Mouse (Mus musculus) limb, embryonic 11.5 days (tissue): ENCODE data around the gene Rgs3. TPM values are rescaled to one million over a fixed set of nuclear protein-coding genes. Genes with fewer than 3 reads are reported as not detected.

Source experiments
- ATAC-seq: fragments of 200-750 bp; cut with Nextera tagmentation; 2 replicates; pipeline ENCODE4 v1.8.0; 2017; ENCODE audit warnings: low read depth; ENCODE audit not compliant: insufficient number of reproducible peaks, low FRiP score, low TSS enrichment
- DNase-seq: peaks from one replicate; pipeline ENCODE4 v3.0.0-alpha.2; 2015; ENCODE audit warnings: low spot score
- H3K27ac ChIP-seq: fragments of 300-500 bp; sonication (generic); replicated peaks from 2 replicates; pipeline ENCODE4 v1.5.1; 2014; ENCODE audit warnings: low read depth, mild to moderate bottlenecking, low read length
- H3K27me3 ChIP-seq: fragments of 300-500 bp; sonication (generic); 2 replicates; pipeline ENCODE4 v1.6.1; 2014; ENCODE audit warnings: mild to moderate bottlenecking, low read length, mixed read lengths; ENCODE audit not compliant: control insufficient read depth, insufficient read depth
- H3K36me3 ChIP-seq: fragments of 300-500 bp; sonication (generic); 2 replicates; pipeline ENCODE4 v1.6.1; 2014; ENCODE audit warnings: mild to moderate bottlenecking, low read length, moderate library complexity, mixed read lengths; ENCODE audit not compliant: control insufficient read depth, insufficient read depth
- H3K4me1 ChIP-seq: fragments of 300-500 bp; sonication (generic); 2 replicates; pipeline ENCODE4 v1.6.1; 2014; ENCODE audit warnings: low read length, mixed read lengths; ENCODE audit not compliant: control insufficient read depth, insufficient read depth
- H3K4me2 ChIP-seq: fragments of 300-500 bp; sonication (generic); 2 replicates; pipeline ENCODE4 v1.6.1; 2014; ENCODE audit warnings: low read depth, mild to moderate bottlenecking, moderate library complexity; ENCODE audit not compliant: severe bottlenecking
- H3K4me3 ChIP-seq: fragments of 300-500 bp; sonication (generic); 2 replicates; pipeline ENCODE4 v1.5.1; 2014; ENCODE audit warnings: low read depth, low read length
- H3K9ac ChIP-seq: fragments of 300-500 bp; sonication (generic); 2 replicates; pipeline ENCODE4 v1.6.1; 2014; ENCODE audit warnings: mild to moderate bottlenecking, low read length
- H3K9me3 ChIP-seq: fragments of 300-500 bp; sonication (generic); 2 replicates; pipeline ENCODE4 v1.6.1; 2016; ENCODE audit warnings: low read length; ENCODE audit not compliant: control insufficient read depth
- WGBS: fragments of 180-500 bp; shearing (Covaris S2); extraction: QIAGEN DNeasy Blood & Tissue Kit; methylation state at CpG from one replicate; pipeline ENCODE4 v1.1.7; 2014; 5-methylcytosine and 5-hydroxymethylcytosine counted together
- polyA plus RNA-seq: library from polyadenylated mRNA; unstranded; fragments of >200 nt; fragmentation: Nextera tagmentation; extraction: Ambion mirVana; gene quantifications from 2 replicates; pipeline ENCODE4 v1.2.1, GENCODE M21; 2014

Rgs3 gene
- polyA plus RNA-seq, 1 experiment from 2014 or later = 22.9 TPM

DNA sequence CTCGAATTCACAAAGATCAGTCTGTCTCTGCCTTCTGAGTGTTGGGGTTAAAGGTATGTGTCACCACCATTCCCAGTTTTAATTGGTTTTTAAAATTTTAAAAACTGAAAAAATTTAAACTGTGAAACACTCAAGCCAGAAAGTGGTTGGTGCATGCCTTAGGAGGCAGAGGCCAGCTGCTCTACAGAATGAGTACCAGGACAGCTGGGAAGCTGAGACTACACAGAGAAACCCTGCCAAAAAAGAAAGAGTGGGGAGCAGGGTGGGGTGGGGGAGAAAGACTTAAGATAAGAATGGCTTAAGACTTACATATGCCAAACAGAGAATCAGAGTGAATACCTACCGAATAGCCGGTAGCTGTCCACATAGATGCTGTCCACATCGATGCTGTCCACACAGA, 73.6 kb downstream of the Rgs3 start:
- no peak overlapping the region for H3K27ac ChIP-seq
- no peaks in the 10 kb centered on the region for H3K36me3 ChIP-seq
- no peak overlapping the region for H3K4me3 ChIP-seq
- WGBS = 94% methylated on average over 4 of the region's 4 CpGs
- ATAC-seq (no peak), DNase-seq (no peak)
- no peaks in the 10 kb centered on the region for H3K9me3 ChIP-seq
- H3K27me3 ChIP-seq = no peaks in the 10 kb centered on the region
- H3K4me1 ChIP-seq = peaks cover 25% of the 10 kb centered on the region
- no peak overlapping the region for H3K4me2 ChIP-seq
- no peak overlapping the region for H3K9ac ChIP-seq

DNA sequence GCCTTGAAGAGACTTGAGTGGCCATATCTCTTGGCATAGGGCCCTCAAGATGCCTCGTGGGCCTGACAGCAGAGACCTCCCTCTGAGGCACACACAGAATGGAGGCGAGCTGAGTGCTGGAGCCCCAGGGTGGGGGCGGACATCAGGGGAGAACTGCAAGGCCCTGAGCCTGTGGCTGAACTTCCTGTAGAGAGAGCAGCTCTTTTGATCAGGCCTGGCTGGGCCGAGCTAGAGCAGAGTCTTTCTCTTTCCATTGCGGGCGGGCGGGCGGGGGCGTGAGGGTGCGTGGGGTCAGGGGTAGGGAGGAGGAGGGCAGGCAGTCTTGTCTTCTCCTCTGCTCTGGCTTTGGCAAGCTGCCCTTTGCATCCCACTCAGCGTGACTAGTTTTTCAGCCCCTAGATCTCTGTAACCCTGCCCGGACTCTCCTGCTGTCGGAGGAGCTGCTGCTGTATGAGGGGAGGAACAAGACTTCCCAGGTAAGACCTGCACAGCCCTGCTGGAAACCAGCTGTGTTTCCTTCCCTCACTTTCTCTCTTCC, 74.5 kb downstream of the Rgs3 start:
- Histone ChIP-seq H3K9me3 (no peaks in the 10 kb centered on the region), H3K27ac (no peak overlapping the region), H3K36me3 (no peaks in the 10 kb centered on the region), H3K4me1 (peaks cover 21% of the 10 kb centered on the region; the same call in 1 of the 2 replicates), H3K4me2 (no peak overlapping the region), H3K9ac (no peak overlapping the region), H3K4me3 (no peak overlapping the region), H3K27me3 (no peaks in the 10 kb centered on the region)
- DNase-seq = no peak
- WGBS = 35% methylated on average over 10 of the region's 13 CpGs
- no peak for ATAC-seq

DNA sequence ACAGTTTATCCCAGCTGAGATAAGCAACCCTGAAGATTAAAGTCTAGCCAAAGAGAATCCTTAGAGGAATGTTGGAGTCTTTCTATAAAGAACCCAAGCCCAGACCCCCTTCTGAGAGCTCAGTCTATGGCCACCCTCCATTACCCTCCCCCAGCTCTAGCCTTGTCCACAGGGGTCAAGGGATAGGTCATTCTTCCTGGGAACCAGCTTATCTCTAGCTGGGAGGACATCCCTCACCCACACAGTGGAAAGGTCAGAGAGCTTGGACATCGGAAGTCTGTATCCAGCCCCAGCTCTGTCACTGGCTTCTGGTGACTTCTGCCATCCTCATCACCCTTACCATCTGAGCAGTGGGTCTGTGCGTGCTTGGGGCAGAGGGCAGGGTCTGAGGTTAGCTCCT, 75.2 kb downstream of the Rgs3 start:
- H3K4me3 ChIP-seq = no peak overlapping the region
- H3K4me2 ChIP-seq = no peak overlapping the region
- peaks cover 14% of the 10 kb centered on the region; the same call in 1 of the 2 replicates for H3K4me1 ChIP-seq
- no peaks in the 10 kb centered on the region for H3K36me3 ChIP-seq
- H3K27ac ChIP-seq = no peak overlapping the region
- H3K27me3 ChIP-seq = no peaks in the 10 kb centered on the region
- H3K9me3 ChIP-seq = no peaks in the 10 kb centered on the region
- 75% methylated on average over 2 of the region's 2 CpGs for WGBS
- ATAC-seq (no peak), DNase-seq (no peak)
- no peak overlapping the region for H3K9ac ChIP-seq

DNA sequence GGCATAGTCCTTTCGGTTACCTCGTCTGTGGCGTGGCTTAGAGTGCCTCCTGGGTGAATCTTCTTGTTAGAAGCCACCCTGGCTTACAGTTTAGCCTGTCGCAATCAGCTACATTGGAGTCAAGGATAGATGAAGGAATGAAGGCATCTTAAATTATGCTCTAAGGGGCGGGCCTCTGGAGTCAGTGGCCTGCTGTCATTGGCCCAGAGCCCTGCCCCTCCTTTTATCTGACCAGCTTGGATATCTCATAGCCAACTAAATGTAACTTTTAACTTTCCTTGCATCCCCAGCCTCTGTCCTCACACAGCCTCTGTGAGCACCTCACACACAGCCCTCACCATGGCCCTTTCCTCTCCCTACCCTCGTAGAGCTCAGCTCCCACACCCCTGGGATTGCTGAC, 76.4 kb downstream of the Rgs3 start:
- Histone ChIP-seq H3K4me3 (no peak overlapping the region), H3K27me3 (no peaks in the 10 kb centered on the region), H3K4me2 (no peak overlapping the region), H3K9ac (no peak overlapping the region), H3K4me1 (peaks cover 12% of the 10 kb centered on the region; the same call in 1 of the 2 replicates), H3K9me3 (no peaks in the 10 kb centered on the region), H3K27ac (no peak overlapping the region), H3K36me3 (no peaks in the 10 kb centered on the region)
- WGBS = 84% methylated on average over 6 of the region's 6 CpGs
- DNase-seq = no peak
- ATAC-seq = no peak

DNA sequence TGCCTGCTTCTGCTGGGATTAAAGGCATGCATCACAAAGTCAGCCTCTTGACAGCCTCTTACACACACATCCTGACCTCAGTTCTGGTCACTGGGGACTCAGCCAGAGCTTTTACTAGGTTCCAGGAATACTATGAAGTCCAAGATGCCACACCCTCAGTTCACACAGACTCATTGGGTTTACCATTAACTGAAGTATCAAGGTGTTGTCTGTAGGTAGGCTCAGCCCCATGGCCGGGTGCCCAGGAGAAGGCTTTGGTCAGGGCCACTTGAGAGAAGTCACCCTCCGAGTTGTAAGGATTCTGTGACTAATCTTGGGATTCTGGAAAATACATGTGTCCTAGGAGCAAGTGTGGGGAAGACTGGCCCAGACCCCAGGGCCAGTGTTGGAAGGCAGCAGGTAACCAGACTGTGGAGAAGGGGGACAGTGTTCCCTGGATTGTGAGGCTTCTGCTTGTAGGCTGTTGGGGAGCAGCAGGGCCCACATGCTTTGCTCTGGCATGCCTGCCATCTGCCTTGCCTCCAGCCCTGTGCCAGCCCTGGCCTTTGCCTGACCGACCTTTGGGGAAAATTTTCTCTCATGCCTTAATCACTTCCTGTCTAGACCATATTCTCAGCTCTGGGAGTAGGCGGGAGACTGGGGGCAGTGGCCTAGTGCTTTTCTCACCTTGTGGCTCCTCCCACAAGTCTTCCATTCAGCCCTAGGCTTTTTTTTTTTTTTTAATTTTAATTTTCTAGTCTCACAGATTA, 78.4 kb downstream of the Rgs3 start:
- 72% methylated on average over 4 of the region's 4 CpGs for WGBS
- H3K36me3 ChIP-seq = no peaks in the 10 kb centered on the region
- no peaks in the 10 kb centered on the region for H3K27me3 ChIP-seq
- DNase-seq (no peak), ATAC-seq (no peak)
- H3K9ac ChIP-seq = no peak overlapping the region
- H3K4me1 ChIP-seq = peaks cover 12% of the 10 kb centered on the region; the same call in 1 of the 2 replicates
- no peak overlapping the region for H3K4me3 ChIP-seq
- H3K27ac ChIP-seq = no peak overlapping the region
- H3K9me3 ChIP-seq = no peaks in the 10 kb centered on the region
- no peak overlapping the region for H3K4me2 ChIP-seq

DNA sequence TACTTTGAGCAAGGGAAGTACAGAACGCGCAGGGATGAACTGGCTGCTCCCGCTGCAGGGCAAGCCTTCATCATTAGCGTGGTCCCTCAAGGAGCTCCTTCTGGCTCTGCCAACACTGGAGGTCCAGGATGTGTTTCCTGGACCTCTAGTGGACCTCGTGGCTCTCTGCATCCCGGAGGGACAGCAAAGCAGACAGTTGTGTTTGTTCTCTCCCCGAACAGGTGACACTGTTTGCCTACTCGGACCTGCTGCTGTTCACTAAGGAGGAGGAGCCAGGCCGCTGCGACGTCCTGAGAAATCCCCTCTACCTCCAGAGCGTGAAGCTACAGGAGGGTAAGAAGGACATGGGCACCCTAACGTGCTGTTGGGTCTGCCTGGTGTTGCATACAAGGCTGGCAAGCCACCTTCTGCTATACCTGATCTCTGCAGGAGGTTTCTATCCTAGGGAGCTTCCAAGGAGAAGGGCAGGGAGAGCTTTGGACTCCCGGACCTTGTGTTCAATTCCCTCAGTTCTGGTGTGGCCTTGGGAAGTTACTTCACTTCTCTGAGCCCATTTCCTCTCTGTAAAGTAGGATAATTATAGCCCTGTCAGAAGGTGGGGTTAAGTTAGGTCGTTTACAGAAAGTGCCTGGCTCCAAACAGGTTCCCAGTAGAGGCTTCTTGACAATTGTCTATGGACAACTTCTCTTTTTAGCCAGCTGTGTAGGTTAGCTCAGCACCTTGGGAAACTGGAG, 81.0 kb downstream of the Rgs3 start:
- WGBS = 65% methylated on average over 15 of the region's 15 CpGs
- Histone ChIP-seq H3K9me3 (no peaks in the 10 kb centered on the region), H3K4me3 (no peak overlapping the region), H3K4me2 (no peak overlapping the region), H3K27me3 (no peaks in the 10 kb centered on the region), H3K4me1 (0 out of 2 replicates have a peak, but pooled peaks cover 8% of the 10 kb centered on the region), H3K27ac (no peak overlapping the region), H3K36me3 (no peaks in the 10 kb centered on the region), H3K9ac (no peak overlapping the region)
- ATAC-seq (no peak), DNase-seq (no peak)

DNA sequence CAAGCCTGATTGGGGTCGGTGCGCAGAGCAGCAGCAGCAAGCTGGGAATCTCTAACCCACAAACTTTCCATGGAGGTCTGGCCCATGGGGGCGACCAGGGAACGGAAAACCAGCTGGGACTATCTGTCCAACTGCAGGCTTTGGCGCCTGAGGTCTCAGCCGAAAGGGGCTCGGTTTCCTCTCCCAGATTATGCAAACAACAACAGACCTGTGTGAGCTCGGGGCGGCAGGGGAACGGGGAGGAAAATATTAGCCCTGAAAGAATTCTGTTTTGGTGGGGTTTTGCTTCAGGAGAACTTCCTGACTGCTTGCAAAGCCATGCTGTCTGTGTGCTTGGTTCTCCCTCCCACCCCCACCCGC, 81.6 kb downstream of the Rgs3 start:
- Histone ChIP-seq H3K9me3 (no peaks in the 10 kb centered on the region), H3K4me2 (no peak overlapping the region), H3K27me3 (no peaks in the 10 kb centered on the region), H3K4me3 (no peak overlapping the region), H3K9ac (no peak overlapping the region), H3K27ac (no peak overlapping the region), H3K4me1 (0 out of 2 replicates have a peak, but pooled peaks cover 8% of the 10 kb centered on the region), H3K36me3 (no peaks in the 10 kb centered on the region)
- no peak for DNase-seq
- ATAC-seq = no peak
- WGBS = 41% methylated on average over 11 of the region's 11 CpGs

DNA sequence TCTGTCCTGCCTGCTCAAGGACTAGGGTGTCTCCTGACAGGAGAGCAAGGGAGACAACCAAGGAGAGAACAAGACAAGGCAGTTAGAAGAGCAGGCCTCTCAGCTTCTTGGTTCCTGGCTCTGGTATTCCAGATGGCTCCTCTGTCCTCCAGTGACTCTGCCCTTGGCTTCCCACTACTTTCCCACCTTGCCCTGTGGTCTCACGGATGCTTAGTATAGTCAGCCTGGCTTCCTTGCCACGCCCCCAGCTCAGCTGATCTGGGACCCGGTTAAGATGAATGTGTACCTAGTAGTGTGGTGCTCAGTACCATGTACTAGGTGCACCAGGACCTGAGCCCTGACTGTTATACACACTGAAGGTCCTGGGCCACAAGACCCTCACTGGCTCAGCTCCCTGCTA, 82.0 kb downstream of the Rgs3 start:
- DNase-seq = no peak
- Histone ChIP-seq H3K4me3 (no peak overlapping the region), H3K36me3 (no peaks in the 10 kb centered on the region), H3K27ac (no peak overlapping the region), H3K4me2 (no peak overlapping the region), H3K9ac (no peak overlapping the region), H3K9me3 (no peaks in the 10 kb centered on the region), H3K27me3 (no peaks in the 10 kb centered on the region), H3K4me1 (0 out of 2 replicates have a peak, but pooled peaks cover 8% of the 10 kb centered on the region)
- WGBS = 69% methylated on average over 3 of the region's 3 CpGs
- no peak for ATAC-seq
